Mouse (Mus musculus) stomach, postnatal 0 days (tissue): ENCODE measurements around the gene Stk11ip.

Experiments
- CTCF ChIP-seq: IDR thresholded peaks from 2 replicates; pipeline ENCODE4 v1.5.1; 2016; ENCODE audit warnings: antibody characterized with exemption, low read depth, mild to moderate bottlenecking, moderate library complexity
- EP300 ChIP-seq: optimal IDR thresholded peaks from 2 replicates; pipeline ENCODE3; 2016; ENCODE audit warnings: antibody characterized with exemption

DNA sequence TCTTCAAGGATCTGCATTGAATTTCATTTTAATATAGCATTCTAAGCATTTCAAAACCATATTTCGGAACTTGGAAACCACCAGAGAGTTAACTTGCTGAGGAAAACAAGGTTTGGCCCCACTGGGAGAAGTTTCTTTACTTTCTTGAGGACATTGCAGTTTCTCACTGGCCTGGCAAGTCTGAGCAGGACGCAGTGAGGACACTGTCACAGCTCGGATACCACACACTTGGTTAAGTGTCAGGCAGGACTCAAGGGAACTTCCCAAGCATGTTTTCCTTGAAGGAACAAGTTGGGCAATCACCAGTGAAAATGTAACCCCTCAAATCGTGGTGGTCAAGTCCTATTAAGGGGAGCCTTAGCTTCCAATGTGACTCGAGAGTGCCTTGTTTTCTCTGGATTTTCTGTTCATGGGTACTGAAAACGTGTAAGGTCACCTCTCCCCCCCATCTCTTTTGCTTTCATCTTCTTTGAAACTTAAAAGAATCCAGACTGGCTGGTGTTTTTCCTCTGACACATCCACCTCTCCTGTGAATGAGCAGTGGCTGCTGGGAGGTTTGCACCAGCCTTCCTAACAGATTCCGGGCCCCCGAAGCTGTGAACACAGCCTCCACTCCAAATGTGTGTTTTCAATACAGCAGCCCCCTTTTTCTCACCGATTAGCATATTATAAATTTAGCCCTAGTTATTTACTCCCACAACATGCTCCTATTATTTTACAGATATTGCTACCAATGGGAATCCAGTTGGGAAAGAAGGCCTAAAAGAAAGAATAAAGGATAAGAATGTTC is 16.9 kb upstream of the Stk11ip start:
- TF ChIP-seq CTCF (no peak), EP300 (no peak)
